Mouse (Mus musculus) liver, postnatal 0 days (tissue): Measurements from ENCODE around the gene Trmt2a. TPM values are rescaled to one million over a fixed set of nuclear protein-coding genes. Genes with fewer than 3 reads are reported as not detected.
"Not testable (repeated sequence)": the region's sequence is repeated elsewhere in the genome, so short reads cannot be mapped to it uniquely, and the experiment has no call there.

Experiments used
- ATAC-seq: fragments of 200-750 bp; cut with Nextera tagmentation; 2 replicates; pipeline ENCODE4 v1.8.0; 2017; ENCODE audit warnings: mild to moderate bottlenecking, moderate library complexity
- DNase-seq: peaks from one replicate; pipeline ENCODE4 v3.0.0-alpha.2; 2016
- H3K27ac ChIP-seq: fragments of 300-500 bp; sonication (generic); 2 replicates; pipeline ENCODE4 v1.5.1; 2014; ENCODE audit warnings: antibody characterized with exemption, moderate library complexity, mild to moderate bottlenecking, low read depth
- H3K27me3 ChIP-seq: fragments of 300-500 bp; sonication (generic); 2 replicates; pipeline ENCODE4 v1.6.1; 2014; ENCODE audit warnings: low read length, control low read depth, mixed read lengths; ENCODE audit not compliant: insufficient read depth
- H3K36me3 ChIP-seq: fragments of 300-500 bp; sonication (generic); replicated peaks from 2 replicates; pipeline ENCODE4 v1.6.1; 2014; ENCODE audit warnings: mild to moderate bottlenecking, control low read depth, low read length, moderate library complexity, mixed read lengths; ENCODE audit not compliant: insufficient read depth
- H3K4me1 ChIP-seq: fragments of 300-500 bp; sonication (generic); 2 replicates; pipeline ENCODE4 v1.6.1; 2014; ENCODE audit warnings: antibody characterized with exemption, mild to moderate bottlenecking, control low read depth; ENCODE audit not compliant: insufficient read depth
- H3K4me2 ChIP-seq: fragments of 300-500 bp; sonication (generic); 2 replicates; pipeline ENCODE4 v1.6.1; 2014; ENCODE audit warnings: low read depth, mild to moderate bottlenecking, low read length, moderate library complexity, mixed read lengths
- H3K4me3 ChIP-seq: fragments of 300-500 bp; sonication (generic); 2 replicates; pipeline ENCODE4 v1.5.1; 2014; ENCODE audit warnings: low read depth, low read length
- H3K9ac ChIP-seq: fragments of 300-500 bp; sonication (generic); replicated peaks from 2 replicates; pipeline ENCODE4 v1.6.1; 2014; ENCODE audit warnings: mild to moderate bottlenecking, moderate library complexity
- H3K9me3 ChIP-seq: fragments of 300-500 bp; sonication (generic); 2 replicates; pipeline ENCODE4 v1.6.1; 2016; ENCODE audit warnings: mild to moderate bottlenecking, control low read depth, low read length, mixed read lengths
- EP300 ChIP-seq: IDR thresholded peaks from 2 replicates; pipeline ENCODE4 v1.6.1; 2016; ENCODE audit warnings: antibody characterized with exemption, low read depth, mild to moderate bottlenecking
- WGBS: fragments of 180-500 bp; shearing (Covaris S2); extraction: QIAGEN DNeasy Blood & Tissue Kit; methylation state at CpG from one replicate; pipeline ENCODE4 v1.1.7; 2014; ENCODE audit not compliant: insufficient replicate concordance; 5-methylcytosine and 5-hydroxymethylcytosine counted together
- microRNA counts: library from miRNA; unstranded; fragments of <30 nt; microRNA quantifications from one replicate; lab custom pipeline; 2015
- microRNA-seq: library from miRNA; unstranded; fragments of <30 nt; microRNA quantifications from one replicate; pipeline ENCODE4, GENCODE M21; 2016
- polyA plus RNA-seq: library from polyadenylated mRNA; unstranded; fragments of >200 nt; fragmentation: Nextera tagmentation; extraction: Ambion mirVana; gene quantifications from 2 replicates; pipeline ENCODE4 v1.2.1, GENCODE M21; 2015

The Trmt2a gene
- polyA plus RNA-seq, 1 experiment from 2014 or later: 22.9 TPM

DNA sequence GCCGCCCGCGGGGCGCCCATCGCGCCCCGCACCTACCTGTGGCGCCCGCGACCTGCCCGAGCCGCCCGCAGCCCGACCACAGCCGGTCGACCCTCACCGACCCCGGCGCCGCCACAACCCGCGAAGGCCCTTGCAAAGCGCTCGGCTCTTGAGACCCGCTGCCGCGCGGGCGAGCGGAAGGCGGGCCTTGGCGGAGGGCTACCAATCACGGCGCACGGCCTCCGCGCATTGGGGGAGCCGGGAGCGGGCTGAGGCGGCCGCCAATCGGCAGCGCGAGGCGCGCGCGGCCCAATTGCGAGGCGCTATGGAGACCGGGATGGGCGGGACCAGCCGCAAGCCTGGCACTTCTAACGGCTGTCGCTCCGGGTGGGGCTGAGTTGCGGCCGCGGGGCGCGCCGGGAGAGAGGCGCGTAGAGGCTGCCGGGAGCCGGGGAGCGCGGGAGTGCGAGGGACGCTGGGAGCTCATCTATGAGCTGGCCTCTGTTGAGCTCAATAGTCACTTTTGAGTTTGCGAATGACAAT, 40.6 kb downstream of the Trmt2a start, which contains the start of gene Dgcr8:
Gene Dgcr8, minus strand, starts transcription at position 180 of the 522 bp plus-strand sequence.
- peak; percentile 99 for ATAC-seq
- H3K9ac ChIP-seq: peak within 1 kb of the TSS; percentile 90
- WGBS: under 1% methylated on average over 52 of the region's 71 CpGs

DNA sequence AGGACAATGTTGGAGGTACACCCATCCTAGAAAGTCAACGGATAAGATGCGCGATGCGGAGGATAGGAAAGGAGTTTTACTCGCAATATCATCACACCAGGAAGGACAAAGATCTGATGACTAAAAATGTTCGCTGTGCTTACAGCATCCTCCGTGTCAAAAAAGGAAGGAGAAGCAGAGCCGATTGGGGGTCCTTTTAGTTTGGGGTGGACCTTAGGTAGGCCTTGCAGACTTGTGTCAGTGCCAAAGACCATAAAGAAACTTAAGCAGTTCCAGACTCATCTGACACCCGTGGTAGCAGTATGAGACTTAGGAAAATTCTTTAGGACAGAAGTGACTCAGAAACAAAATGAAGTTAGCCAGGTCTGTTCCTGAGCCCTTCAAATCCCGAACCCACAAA, 41.1 kb downstream of the Trmt2a start:
- not testable (repeated sequence) for ATAC-seq, H3K27ac ChIP-seq
- WGBS: 4% methylated on average over 6 of the region's 10 CpGs

More for the DNA sequence above, 40.6 kb downstream of the Trmt2a start, which contains the start of gene Dgcr8:
- Histone ChIP-seq H3K9me3 (no peaks in the 10 kb centered on the region), H3K36me3 (peaks cover 18% of the 10 kb centered on the region), H3K27me3 (no peaks in the 10 kb centered on the region), H3K4me3 (peak within 1 kb of the TSS; percentile 90), H3K27ac (peak within 1 kb of the TSS; percentile 92), H3K4me2 (peak within 1 kb of the TSS; percentile 80), H3K4me1 (peaks cover 20% of the 10 kb centered on the region)
- peak; percentile 98 for DNase-seq
- TF ChIP-seq EP300: no peak

More for the DNA sequence above, 41.1 kb downstream of the Trmt2a start:
- not testable (repeated sequence) for H3K9me3 ChIP-seq, H3K27me3 ChIP-seq, DNase-seq
- peak overlapping the region; percentile 90 for H3K4me3 ChIP-seq
- peak overlapping the region; percentile 80 for H3K4me2 ChIP-seq
- peaks cover 20% of the 10 kb centered on the region for H3K4me1 ChIP-seq
- H3K9ac ChIP-seq: peak overlapping the region; percentile 54
- H3K36me3 ChIP-seq: peaks cover 14% of the 10 kb centered on the region

MicroRNAs encoded within 50 kb of the gene (microRNA counts, 519-probe panel; counts per million panel counts)
- microRNA mmu-miR-1306 (lab: Ali Mortazavi, UCI): not detected

Small RNA genes lying within 50 kb of the gene (microRNA-seq; reads per million reads assigned to microRNA genes)
- gene Gm24572 (not detected), gene Mir1306 (207 reads per million, percentile 50 among the genes with 10 or more reads in this experiment)

Other genes starting within 250 kb of the Trmt2a start
- gene Dgcr6, start 195.8 kb upstream of the Trmt2a start, polyA plus RNA-seq: 23.2 and 24.4 TPM in 2 replicates
- 2.9 and 3.0 TPM in 2 replicates for gene Prodh, start 158.5 kb upstream of the Trmt2a start, polyA plus RNA-seq
- gene Rtn4r, start 121.0 kb upstream of the Trmt2a start, polyA plus RNA-seq: 0.15 and 0.21 TPM in 2 replicates
- gene Ccdc188, start 30.8 kb upstream of the Trmt2a start, polyA plus RNA-seq: not detected in 2 replicates
- 1.3 and 1.6 TPM in 2 replicates for gene Zdhhc8, start 13.5 kb upstream of the Trmt2a start, polyA plus RNA-seq
- gene Ranbp1, start 53 bp downstream of the Trmt2a start, polyA plus RNA-seq: 156 and 160 TPM in 2 replicates
- 1.1 TPM in 1 of 2 replicates, not detected in the other for gene Gm49776, start 9.6 kb downstream of the Trmt2a start, polyA plus RNA-seq
- 5.4 and 9.2 TPM in 2 replicates for gene Dgcr8, start 40.6 kb downstream of the Trmt2a start, polyA plus RNA-seq
- gene Tango2, start 99.4 kb downstream of the Trmt2a start, polyA plus RNA-seq: 54.1 and 61.1 TPM in 2 replicates
- gene Arvcf, start 99.5 kb downstream of the Trmt2a start, polyA plus RNA-seq: 7.0 and 9.7 TPM in 2 replicates
- 51.2 and 53.3 TPM in 2 replicates for gene Txnrd2, start 177.7 kb downstream of the Trmt2a start, polyA plus RNA-seq
- 100 and 125 TPM in 2 replicates for gene Comt, start 178.2 kb downstream of the Trmt2a start, polyA plus RNA-seq